Mouse (Mus musculus) embryonic fibroblast, embryonic 13.5 days (primary cell): Measurements from ENCODE around the gene Dll1.

ENCODE experiments used
- CTCF ChIP-seq: IDR thresholded peaks from 2 replicates; pipeline ENCODE4 v1.5.1; 2011; ENCODE audit warnings: mild to moderate bottlenecking, control low read depth, low read length, moderate library complexity, borderline replicate concordance; ENCODE audit not compliant: insufficient read depth
- POLR2A ChIP-seq: IDR thresholded peaks from 2 replicates; pipeline ENCODE4 v1.6.1; 2011; ENCODE audit warnings: low read depth, mild to moderate bottlenecking, control low read depth, low read length, moderate library complexity

- TF ChIP-seq CTCF = no peak
- TF ChIP-seq POLR2A = no peak
These were observed 1.9 kb upstream of the Dll1 start for GRCm38 (mm10) chr17:15378413-15379109.
